Mouse (Mus musculus): ENCODE measurements around the gene Rps5.
"Not testable (repeated sequence)": the region's sequence is repeated elsewhere in the genome, so short reads cannot be mapped to it uniquely, and the experiment has no call there.

Rps5 gene

DNA sequence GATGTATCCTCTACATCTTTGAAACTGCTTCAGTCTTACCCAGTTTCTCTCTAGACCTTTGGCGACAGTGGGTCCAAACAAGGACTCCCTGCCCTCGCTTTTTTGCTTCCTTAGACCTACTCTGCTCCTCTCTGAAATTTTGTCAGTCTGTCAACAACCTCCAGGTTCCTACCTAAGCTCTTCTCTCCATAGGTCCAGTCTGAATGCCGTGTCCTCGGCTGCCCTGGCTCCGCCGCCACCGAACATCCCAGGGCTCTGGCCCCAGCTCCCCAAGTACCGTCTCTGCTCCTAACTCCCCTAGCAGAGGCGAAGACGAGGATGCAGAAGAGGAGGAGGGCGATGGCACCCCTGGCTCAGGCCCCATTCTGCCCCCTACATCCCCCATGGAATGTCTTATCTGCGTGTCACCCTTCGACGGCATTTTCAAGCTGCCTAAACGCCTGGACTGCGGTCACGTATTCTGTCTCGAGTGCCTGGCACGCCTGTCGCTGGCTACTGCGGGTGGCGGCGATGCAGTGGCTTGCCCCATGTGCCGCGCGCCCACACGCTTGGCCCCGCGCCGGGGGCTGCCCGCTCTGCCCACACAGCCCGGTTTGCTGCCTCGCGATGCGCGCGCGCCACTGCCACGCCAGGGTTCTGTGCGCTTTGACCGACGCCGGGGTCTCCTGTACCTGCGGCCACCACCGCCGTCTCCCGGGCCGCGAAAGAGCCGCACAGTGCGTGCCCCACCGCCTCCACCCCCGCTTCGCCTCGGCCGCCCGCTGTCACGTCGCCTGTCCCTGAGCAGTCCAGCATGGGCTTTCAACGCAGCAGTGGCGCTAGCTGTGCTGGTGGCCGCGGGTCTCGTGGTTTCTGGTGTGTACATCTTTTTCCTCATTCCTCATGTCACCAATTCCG is 5.9 kb downstream of the Rps5 start:
- no peak for DNase-seq (ENCODE audit: low spot score in 2 of 2)

DNA sequence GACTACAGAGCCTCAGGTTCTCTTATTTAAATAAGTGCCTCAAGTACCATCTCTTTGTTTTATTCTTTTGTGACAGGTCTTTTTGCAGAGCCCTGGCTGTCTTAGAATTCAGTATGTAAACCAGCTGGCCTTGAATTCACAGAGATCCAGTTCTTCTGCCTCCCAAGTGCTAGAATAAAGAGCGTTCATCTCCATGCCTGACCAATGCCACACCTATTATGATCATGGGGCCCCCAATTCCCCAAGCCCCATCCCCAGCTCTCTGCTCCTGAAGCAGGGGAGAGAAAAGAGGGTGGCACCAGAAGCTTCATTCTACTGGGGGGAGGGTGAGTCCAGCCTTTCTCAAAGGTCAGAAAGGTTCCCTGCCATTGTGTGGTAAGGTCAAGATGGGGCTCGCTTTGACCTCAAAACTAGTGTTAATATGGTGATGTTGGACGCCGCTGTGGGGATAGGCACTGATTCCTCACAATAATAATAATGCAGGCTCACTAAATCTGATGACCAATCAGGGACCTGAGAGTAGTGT is 11.6 kb downstream of the Rps5 start:
- no peak for DNase-seq (ENCODE audit: low spot score in 2 of 2)

DNA sequence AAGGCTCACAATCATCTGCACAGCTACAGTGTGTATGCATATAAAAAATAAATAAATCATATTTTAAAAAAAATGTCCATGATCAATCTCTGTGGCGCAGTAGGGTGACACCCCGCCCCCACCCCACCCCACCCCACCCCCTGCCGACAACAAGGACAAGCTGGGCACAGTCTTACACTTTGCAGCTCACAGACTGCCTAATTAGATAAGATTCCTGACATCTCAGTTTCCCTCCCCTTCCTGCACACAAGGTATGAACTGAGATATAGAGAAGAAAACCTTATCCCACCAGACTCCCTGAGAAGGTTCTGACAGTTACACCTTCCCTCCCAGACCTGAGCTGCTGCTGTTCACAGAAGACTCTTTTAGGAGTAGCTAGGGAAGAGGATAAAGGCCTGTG is 12.7 kb downstream of the Rps5 start:
- no peak for DNase-seq (ENCODE audit: low spot score in 2 of 2)

DNA sequence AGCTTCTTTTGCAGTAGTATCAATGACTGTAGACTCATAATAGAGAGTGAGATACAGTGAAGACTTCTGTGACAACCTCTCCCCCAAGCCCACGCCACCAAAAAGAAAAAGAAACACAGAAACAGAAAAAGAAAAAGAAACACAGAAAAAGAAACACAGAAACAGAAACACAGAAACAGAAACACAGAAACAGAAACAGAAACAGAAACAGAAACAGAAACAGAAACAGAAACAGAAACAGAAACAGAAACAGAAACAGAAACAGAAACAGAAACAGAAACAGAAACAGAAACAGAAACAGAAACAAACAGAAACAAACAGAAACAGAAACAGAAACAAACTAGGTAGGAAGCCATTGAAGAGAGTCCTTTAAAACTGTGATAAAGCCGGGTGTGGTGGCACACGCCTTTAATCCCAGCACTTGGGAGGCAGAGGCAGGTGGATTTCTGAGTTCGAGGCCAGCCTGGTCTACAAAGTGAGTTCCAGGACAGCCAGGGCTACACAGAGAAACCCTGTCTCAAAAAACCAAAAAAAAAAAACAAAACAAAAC is 15.2 kb downstream of the Rps5 start:
- DNase-seq (ENCODE audit: low spot score in 2 of 2): not testable (repeated sequence)

DNA sequence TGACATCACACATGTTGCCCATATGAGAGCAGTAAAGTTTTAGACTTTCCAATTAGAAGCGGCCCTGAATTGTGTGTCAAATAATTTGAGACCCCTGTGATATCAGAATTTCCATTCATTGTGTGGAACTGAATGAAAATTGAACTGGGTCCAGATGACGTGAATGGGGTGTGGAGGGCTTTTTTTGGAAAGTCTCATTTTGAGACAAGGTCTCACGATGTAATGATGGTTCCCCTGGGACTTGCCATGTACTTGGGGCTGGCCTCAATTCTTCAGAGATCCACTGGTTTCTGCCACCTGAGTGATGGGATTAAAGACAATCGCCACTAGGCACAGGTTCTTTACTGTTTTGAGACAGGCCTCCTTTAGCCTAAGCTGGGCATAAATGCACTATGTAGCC is 18.5 kb downstream of the Rps5 start:
- no peak for DNase-seq (ENCODE audit: low spot score in 2 of 2)

DNA sequence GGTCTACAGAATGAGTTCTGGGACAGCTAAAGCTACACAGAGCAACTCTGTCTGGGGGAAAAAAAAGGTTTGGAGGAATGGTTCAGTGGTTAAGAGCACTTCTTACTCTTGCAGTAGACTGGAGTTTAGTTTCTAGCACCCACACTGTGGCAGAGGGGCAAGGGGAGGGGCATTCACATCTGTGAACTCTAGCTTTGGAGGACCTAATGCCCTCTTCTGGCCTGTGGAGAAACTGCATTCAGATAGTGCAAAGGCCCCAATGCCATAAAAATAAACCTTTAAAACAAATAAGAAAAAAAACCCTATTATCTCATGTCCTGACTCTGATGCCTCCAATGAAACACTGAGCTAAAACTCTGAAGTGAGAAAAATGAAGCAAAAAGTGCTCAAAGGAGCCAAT is 21.4 kb downstream of the Rps5 start:
- DNase-seq (ENCODE audit: low spot score in 2 of 2): no peak

DNA sequence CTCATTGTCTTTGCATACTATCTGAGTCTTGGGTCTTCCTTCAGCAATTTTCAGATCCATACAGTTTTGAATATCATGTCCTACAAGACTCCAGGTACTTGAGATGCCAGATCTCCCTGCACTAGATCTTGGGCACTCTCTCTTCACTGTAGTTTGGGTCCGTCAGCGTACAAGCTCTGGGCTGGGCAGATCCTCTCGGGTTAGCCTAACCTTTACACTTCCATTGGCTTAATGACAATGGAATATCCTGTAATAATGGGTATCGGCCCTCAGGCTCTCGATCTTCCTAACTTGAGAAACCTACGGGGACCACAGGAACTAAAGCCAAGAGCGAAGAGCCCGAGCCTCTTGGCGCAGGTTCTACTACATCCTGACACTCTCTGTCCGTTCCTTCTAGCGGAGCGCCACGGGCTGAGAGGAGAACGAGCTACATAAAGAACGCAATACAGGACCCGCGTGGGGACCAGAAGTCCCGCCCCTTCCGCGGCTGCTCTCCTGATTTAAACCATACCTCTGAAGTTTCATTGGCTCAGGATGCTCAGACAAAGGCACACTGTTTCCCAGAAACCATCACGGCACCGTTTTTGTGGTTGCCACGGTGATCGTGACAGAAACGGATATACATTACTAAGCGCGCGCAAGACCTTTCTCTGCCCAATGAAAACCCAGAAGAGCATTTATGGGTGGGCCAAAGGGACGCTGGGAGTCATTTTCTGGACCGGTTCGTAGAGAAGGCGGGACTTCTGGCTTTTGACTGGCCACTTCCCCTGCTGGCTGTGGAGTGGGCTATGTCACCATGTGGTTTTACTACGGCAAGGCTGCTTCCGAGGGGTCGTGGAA is 27.2 kb downstream of the Rps5 start:
- peak; percentile 88 to 90 for DNase-seq (ENCODE audit: low spot score in 2 of 2)

DNA sequence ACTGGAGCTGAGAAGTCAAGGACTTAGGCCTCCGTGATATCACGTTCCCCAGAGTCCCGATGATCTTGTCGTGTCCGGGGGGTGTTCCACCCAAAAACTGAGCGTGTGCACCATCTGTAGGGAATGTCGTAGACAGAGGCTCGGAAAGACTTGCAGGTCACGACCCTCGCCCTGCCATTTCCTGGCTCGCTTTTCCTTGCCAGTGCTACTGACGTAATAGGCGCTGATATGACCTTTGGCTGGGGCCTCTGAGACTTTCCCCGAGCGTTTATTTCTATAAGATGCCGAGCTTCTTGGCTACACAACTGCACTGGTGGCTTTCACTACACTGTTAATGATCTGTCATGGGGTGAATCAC is 27.8 kb downstream of the Rps5 start:
- DNase-seq (ENCODE audit: low spot score in 2 of 2): no peak

DNA sequence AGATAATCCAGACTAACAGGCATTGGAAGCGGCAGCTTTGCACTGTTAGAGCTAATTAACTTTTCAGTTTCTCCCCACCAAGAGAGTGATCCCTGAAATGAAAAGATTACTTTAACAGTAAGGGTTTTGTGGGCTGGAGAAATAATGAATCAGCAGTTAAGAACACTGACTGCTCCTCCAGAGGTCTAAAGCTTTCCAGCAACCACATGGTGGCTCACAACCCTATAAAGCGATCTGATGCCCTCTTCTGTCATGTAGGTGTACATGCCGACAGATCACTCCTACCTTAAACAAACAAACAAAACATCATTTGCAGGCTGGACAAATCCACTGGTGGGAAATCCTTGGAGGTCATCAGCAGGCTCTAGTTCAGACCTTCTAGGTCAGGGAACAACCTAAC is 32.8 kb downstream of the Rps5 start:
- DNase-seq (ENCODE audit: low spot score in 2 of 2): no peak

DNA sequence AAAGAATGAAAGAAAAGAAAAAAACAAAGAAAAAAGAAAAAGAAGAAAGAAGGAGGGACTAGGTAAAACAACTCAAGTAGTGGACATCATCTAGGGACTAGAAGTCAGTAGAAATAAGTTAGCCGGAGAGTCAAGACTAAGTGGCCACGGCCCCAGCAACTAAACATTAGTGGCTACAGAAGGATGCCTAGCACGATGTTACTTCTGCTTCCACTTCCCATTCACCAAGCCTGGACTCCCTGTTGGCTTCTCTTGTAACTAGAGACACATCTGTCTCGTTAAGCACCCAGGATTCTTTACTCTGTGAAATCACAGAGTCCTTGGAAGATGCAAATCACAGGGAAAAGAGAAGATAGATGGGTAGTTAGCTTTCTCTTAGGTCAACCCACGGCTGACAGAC is 35.4 kb downstream of the Rps5 start:
- DNase-seq (ENCODE audit: low spot score in 2 of 2): no peak

DNA sequence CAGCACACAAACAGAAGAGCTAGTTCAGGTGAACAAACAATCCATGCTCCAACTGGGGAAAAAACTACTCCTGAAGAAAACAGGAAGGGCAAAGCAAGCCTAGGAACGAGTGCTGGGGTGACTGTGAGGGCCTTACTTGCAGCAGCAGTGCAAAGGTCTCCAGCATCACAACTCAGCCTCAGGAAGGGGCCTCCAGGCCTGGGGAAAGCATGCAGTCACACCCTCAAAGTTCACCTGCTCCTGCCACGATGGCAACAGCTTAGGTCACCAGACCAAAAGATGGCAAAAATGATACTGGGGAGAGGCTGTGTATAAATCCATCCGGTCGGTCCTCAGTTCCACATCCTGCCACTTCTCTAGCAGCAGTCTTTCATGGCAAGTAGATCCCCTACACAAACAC is 36.9 kb downstream of the Rps5 start:
- no peak for DNase-seq (ENCODE audit: low spot score in 2 of 2)

DNA sequence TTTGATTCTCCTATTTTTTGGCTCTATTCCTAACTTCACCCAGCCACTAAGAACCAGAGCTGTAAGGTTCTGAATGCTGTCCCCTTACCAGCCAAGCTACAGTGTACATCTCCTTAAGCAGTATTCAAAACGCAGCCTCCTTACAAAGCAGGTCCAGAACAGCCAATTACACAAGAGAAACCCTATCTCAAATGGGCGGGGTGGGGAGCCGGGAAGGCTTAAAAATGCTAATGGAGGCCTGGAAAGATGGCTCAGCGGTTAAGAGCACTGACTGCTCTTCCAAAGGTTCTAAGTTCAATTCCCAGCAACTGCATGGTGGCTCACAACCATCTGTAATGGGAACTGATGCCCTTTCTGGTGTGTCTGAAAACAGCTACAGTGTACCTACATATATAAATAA is 37.6 kb downstream of the Rps5 start:
- no peak for DNase-seq (ENCODE audit: low spot score in 2 of 2)

DNA sequence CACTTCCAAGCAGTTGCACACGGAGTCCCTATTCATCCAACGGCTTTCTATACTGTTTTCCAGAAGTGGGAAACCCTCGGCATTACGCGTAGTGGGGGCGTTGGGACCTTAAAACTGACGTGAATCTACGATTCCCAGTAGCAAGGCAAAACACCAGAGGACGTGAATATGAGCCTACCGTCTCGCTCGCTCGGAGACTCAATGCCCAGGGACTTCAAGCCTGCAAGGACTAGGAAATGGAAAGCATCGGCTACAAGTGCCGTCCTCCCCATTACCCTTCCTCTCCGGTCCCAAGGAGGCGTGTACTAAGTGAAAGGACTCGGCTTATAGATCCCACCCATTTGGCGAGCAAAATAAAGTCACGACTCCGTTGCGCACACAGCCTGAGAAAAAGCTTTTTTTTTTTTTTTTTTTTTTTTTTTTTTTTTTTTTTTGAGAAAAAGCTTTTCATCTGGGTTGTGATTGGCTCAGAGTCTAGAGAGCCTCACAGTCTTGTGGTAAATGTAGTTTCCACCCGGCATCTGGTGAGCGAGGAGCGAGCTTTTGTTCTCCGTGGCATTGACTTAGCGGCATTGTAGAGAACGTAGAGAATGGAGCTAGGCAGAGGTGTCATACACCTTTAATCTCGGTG is 39.5 kb downstream of the Rps5 start:
- no peak for DNase-seq (ENCODE audit: low spot score in 2 of 2)

DNA sequence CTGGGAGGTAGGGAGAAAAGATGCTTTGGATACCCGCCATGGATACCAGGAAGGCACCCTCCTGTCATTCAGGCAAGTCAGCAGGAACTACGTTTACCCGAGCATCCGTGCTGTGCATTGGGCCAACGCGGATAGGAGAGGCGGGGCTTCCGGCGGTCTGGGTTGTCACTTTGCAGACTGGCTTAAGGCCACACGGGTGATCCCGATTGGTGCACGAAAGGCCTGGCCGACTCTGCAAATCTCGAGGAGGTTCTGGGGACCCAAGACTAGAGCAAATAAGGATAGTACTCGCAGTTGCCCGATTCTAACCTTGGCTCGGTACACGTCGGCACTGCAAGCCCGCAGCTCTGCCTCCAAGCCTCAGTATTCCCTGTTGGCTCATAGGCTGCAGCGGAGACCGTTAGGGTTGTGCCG is 43.6 kb downstream of the Rps5 start, which contains the start of gene Zfp324:
Zfp324 (plus strand) TSS at position 161 of the 414 bp plus-strand sequence.
- DNase-seq (ENCODE audit: low spot score in 2 of 2): peak; percentile 84 to 90

DNA sequence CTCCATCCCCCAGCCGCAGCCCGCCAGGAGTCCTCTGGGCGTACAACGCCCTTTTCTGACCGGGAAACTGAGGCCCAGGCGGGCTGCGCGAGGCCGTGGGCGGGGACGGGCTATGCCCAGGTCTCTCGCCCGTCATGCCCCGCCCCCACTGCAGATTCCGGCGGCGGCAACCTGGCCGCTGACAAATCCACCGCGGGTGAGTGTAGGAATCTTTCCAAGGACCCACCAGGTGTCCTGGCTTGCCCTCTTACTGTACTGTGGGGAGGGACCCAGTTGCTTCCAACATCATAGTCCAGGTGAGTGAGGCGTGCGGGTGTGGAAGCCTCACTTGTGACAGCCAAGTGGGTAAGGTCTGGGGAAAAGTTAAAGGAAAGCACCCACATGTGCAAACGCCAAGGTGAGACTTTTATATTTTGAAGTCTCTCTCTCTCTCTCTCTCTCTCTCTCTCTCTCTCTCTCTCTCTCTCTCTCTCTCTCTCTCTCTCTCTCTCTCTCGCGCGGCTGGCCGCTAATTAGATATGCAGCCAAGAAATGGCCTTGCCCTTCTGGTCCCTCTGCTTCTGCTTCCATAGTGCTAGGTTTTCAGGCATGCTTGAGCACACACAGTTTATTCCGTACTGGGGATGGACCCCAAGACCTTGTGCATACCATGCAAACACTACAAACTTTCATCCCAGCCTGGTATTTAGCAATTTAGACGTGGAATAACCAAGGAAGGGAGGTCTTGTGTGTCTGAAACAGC is 44.2 kb downstream of the Rps5 start:
- peak in 1 of 2 experiments; percentile 35 for DNase-seq (ENCODE audit: low spot score in 2 of 2)

DNA sequence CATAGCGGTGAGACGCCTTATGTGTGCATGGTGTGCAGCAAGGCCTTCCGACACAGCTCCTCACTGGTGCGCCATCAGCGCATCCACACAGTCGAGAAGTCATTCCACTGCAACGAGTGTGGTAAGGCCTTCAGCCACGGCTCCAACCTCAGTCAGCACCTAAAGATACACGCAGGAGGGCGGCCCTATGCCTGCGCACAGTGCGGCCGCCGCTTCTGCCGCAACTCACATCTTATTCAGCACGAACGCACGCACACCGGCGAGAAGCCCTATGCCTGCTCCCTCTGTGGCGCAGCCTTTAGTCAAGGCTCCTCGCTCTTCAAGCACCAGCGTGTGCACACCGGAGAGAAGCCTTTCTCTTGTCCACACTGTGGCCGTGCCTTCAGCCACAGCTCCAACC is 48.8 kb downstream of the Rps5 start:
- no peak for DNase-seq (ENCODE audit: low spot score in 2 of 2)

Data from urinary bladder, postnatal 4 days (tissue).